Mouse (Mus musculus): ENCODE measurements around the gene Polh. TPM values are rescaled to one million over a fixed set of nuclear protein-coding genes. Genes with fewer than 3 reads are reported as not detected.
A peak's percentile ranks its signal among the peaks of the same experiment; 100 is the strongest.

Polh gene
- polyA plus RNA-seq, 1 experiment from 2014 or later: 10.7 TPM

DNA sequence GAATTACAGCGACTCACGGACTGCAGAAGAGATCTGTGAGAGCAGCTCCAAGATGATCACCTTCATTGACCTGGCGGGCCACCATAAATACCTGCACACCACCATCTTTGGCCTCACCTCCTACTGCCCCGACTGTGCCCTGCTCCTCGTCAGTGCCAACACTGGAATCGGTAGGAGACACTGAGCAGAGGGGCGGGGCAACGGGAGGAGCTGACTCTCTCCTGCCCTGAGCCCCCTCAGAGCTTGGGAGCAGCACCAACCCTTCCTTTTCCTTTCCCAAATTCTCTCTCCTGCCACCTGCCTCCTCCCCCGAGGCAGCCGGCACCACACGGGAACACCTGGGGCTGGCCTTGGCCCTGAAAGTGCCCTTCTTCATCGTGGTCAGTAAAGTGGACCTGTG lies 37.0 kb downstream of the Polh start:
- H3K4me3 ChIP-seq (ENCODE audit: low read depth, low read length): no peak overlapping the region
- DNase-seq (ENCODE audit: low spot score) (no peak), ATAC-seq (ENCODE audit: low FRiP score) (no peak)
- H3K9ac ChIP-seq (ENCODE audit: low read depth, low read length): no peak overlapping the region
- 0 out of 2 replicates have a peak, but pooled peaks cover 7% of the 10 kb centered on the region for H3K36me3 ChIP-seq (ENCODE audit: control insufficient read depth, insufficient read depth, low read length)
- no peaks in the 10 kb centered on the region for H3K9me3 ChIP-seq (ENCODE audit: control insufficient read depth, low read length)
- no peak overlapping the region for H3K4me2 ChIP-seq (replicated peaks; ENCODE audit: low read depth, low read length)
- no peak overlapping the region for H3K27ac ChIP-seq (ENCODE audit: low read depth, low read length)
- 92% methylated on average over 12 of the region's 12 CpGs for WGBS
- no peaks in the 10 kb centered on the region for H3K27me3 ChIP-seq (ENCODE audit: control insufficient read depth, insufficient read depth, low read length)
- H3K4me1 ChIP-seq (replicated peaks; ENCODE audit: control insufficient read depth, insufficient read depth, low read length): 0 out of 2 replicates have a peak, but pooled peaks cover 3% of the 10 kb centered on the region

DNA sequence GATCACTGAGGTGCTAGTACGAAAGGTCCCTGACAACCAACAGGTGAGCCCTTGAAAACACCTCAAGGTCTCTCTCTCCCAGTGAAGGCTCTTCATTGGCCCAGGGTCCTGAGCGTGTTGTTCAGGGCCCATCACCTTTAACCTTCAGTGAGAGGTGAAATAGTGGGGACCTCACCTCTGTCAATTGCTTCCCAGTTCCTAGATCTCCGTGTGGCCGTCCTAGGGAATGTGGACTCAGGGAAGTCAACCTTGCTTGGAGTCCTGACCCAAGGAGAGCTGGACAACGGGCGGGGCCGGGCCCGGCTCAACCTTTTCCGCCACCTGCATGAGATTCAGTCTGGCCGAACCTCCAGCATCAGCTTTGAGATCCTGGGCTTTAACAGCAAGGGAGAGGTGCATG lies 37.7 kb downstream of the Polh start:
- ATAC-seq (ENCODE audit: low FRiP score) (no peak), DNase-seq (ENCODE audit: low spot score) (no peak)
- Histone ChIP-seq H3K4me1 (replicated peaks; ENCODE audit: control insufficient read depth, insufficient read depth, low read length) (0 out of 2 replicates have a peak, but pooled peaks cover 3% of the 10 kb centered on the region), H3K27me3 (ENCODE audit: control insufficient read depth, insufficient read depth, low read length) (no peaks in the 10 kb centered on the region), H3K4me3 (ENCODE audit: low read depth, low read length) (no peak overlapping the region), H3K27ac (ENCODE audit: low read depth, low read length) (no peak overlapping the region), H3K4me2 (replicated peaks; ENCODE audit: low read depth, low read length) (no peak overlapping the region), H3K36me3 (ENCODE audit: control insufficient read depth, insufficient read depth, low read length) (0 out of 2 replicates have a peak, but pooled peaks cover 7% of the 10 kb centered on the region), H3K9ac (ENCODE audit: low read depth, low read length) (no peak overlapping the region), H3K9me3 (ENCODE audit: control insufficient read depth, low read length) (no peaks in the 10 kb centered on the region)
- WGBS: 94% methylated on average over 10 of the region's 10 CpGs

DNA sequence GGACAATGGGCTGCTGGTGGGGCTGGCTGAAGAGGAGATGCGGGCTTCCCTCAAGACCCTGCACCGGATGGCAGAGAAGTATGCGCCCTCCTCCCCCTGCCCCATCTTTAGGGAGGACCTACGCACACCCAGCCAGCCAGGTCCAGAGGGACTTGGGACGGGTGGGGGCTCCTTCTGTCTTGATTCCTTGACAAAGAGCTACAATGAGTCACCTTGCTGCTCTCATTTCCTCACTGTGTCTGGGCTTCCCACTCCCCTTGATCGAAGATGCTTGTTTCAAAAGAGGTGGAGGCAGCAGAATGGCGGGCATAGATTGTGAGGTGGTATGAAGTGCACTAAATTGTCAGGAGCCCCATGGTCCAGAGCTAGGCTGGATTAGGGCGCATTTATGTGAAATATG lies 38.1 kb downstream of the Polh start:
- 0 out of 2 replicates have a peak, but pooled peaks cover 7% of the 10 kb centered on the region for H3K36me3 ChIP-seq (ENCODE audit: control insufficient read depth, insufficient read depth, low read length)
- H3K4me2 ChIP-seq (replicated peaks; ENCODE audit: low read depth, low read length): no peak overlapping the region
- WGBS: 96% methylated on average over 8 of the region's 8 CpGs
- H3K9ac ChIP-seq (ENCODE audit: low read depth, low read length): no peak overlapping the region
- 0 out of 2 replicates have a peak, but pooled peaks cover 3% of the 10 kb centered on the region for H3K4me1 ChIP-seq (replicated peaks; ENCODE audit: control insufficient read depth, insufficient read depth, low read length)
- DNase-seq (ENCODE audit: low spot score) (no peak), ATAC-seq (ENCODE audit: low FRiP score) (no peak)
- no peak overlapping the region for H3K27ac ChIP-seq (ENCODE audit: low read depth, low read length)
- H3K27me3 ChIP-seq (ENCODE audit: control insufficient read depth, insufficient read depth, low read length): no peaks in the 10 kb centered on the region
- H3K9me3 ChIP-seq (ENCODE audit: control insufficient read depth, low read length): no peaks in the 10 kb centered on the region
- no peak overlapping the region for H3K4me3 ChIP-seq (ENCODE audit: low read depth, low read length)

DNA sequence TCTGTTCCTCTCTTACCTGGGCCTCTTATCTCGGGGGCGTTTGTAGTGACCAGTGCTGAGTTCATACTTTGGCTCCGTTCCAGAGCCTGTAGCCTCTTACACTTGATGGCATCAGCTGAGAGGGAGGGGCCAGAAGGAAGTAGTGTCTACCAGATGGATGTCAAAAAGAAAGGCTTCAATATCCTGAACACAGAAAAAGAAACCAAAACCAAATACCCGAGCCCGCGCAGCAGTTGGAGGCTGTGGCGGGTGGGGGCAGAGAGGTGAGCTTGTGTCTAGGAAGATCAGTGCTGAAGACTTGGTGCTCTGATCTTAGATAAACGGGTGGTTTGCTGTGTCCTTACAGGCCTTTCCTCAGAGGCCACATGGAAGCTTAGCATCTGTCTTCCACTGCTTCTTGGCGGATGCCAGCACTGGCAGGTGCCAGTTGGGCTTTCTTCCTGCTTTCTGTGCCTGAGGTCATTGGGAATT lies 39.5 kb downstream of the Polh start:
- Histone ChIP-seq H3K27me3 (ENCODE audit: control insufficient read depth, insufficient read depth, low read length) (no peaks in the 10 kb centered on the region), H3K27ac (ENCODE audit: low read depth, low read length) (no peak overlapping the region), H3K4me1 (replicated peaks; ENCODE audit: control insufficient read depth, insufficient read depth, low read length) (0 out of 2 replicates have a peak, but pooled peaks cover 3% of the 10 kb centered on the region), H3K4me2 (replicated peaks; ENCODE audit: low read depth, low read length) (no peak overlapping the region), H3K36me3 (ENCODE audit: control insufficient read depth, insufficient read depth, low read length) (0 out of 2 replicates have a peak, but pooled peaks cover 3% of the 10 kb centered on the region), H3K9ac (ENCODE audit: low read depth, low read length) (no peak overlapping the region), H3K9me3 (ENCODE audit: control insufficient read depth, low read length) (no peaks in the 10 kb centered on the region), H3K4me3 (ENCODE audit: low read depth, low read length) (no peak overlapping the region)
- 90% methylated on average over 9 of the region's 9 CpGs for WGBS
- ATAC-seq (ENCODE audit: low FRiP score): no peak
- no peak for DNase-seq (ENCODE audit: low spot score)

DNA sequence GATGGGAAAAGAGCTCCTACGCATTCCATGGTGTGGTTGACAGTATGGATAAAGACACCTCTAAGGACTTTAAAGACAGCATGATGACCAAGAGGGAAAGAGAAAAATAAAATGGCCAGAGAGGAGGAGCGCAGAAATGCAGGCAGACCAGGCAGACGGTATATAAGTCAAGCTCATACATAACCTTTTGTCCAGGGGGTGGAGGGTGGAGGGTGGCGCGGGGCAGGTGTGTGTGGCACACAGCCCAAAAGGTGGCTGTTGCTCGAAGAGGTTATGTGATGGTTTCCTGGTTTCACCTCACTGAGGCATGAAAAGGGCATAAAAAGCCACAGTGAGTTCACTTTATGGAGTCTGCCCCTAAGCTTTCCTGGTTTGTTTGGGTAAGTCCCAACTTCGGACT lies 39.9 kb downstream of the Polh start:
- H3K4me2 ChIP-seq (replicated peaks; ENCODE audit: low read depth, low read length): no peak overlapping the region
- WGBS: 94% methylated on average over 7 of the region's 7 CpGs
- H3K27me3 ChIP-seq (ENCODE audit: control insufficient read depth, insufficient read depth, low read length): no peaks in the 10 kb centered on the region
- H3K9me3 ChIP-seq (ENCODE audit: control insufficient read depth, low read length): no peaks in the 10 kb centered on the region
- H3K27ac ChIP-seq (ENCODE audit: low read depth, low read length): no peak overlapping the region
- H3K36me3 ChIP-seq (ENCODE audit: control insufficient read depth, insufficient read depth, low read length): 0 out of 2 replicates have a peak, but pooled peaks cover 3% of the 10 kb centered on the region
- 0 out of 2 replicates have a peak, but pooled peaks cover 3% of the 10 kb centered on the region for H3K4me1 ChIP-seq (replicated peaks; ENCODE audit: control insufficient read depth, insufficient read depth, low read length)
- H3K4me3 ChIP-seq (ENCODE audit: low read depth, low read length): no peak overlapping the region
- H3K9ac ChIP-seq (ENCODE audit: low read depth, low read length): no peak overlapping the region
- ATAC-seq (ENCODE audit: low FRiP score): no peak
- no peak for DNase-seq (ENCODE audit: low spot score)

DNA sequence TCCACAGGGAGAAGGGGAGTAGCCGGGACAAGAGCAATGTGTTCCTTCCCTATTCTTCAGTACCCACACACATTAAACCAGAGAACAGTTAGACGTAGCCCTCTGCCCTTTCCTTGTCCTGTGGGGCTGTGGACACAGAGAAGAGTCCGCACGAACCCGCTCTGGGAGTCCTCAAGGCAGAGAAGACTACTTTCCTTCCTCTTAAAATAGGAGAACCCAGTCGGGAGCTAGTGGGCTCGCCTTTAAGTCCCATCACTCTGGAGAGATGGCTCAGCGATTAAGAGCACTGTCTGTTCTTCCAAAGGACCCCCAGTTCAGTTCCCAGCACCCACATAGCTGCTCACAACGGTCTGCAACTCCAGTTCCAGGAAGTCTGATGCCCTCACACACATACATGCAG lies 40.7 kb downstream of the Polh start:
- Histone ChIP-seq H3K9ac (ENCODE audit: low read depth, low read length) (peak overlapping the region; percentile 79), H3K27ac (ENCODE audit: low read depth, low read length) (no peak overlapping the region), H3K4me3 (ENCODE audit: low read depth, low read length) (peak overlapping the region; percentile 71), H3K4me1 (replicated peaks; ENCODE audit: control insufficient read depth, insufficient read depth, low read length) (0 out of 2 replicates have a peak, but pooled peaks cover 3% of the 10 kb centered on the region), H3K4me2 (replicated peaks; ENCODE audit: low read depth, low read length) (peak overlapping the region; percentile 42), H3K36me3 (ENCODE audit: control insufficient read depth, insufficient read depth, low read length) (0 out of 2 replicates have a peak, but pooled peaks cover 3% of the 10 kb centered on the region), H3K9me3 (ENCODE audit: control insufficient read depth, low read length) (no peaks in the 10 kb centered on the region), H3K27me3 (ENCODE audit: control insufficient read depth, insufficient read depth, low read length) (no peaks in the 10 kb centered on the region)
- no peak for ATAC-seq (ENCODE audit: low FRiP score)
- 49% methylated on average over 9 of the region's 9 CpGs for WGBS
- no peak for DNase-seq (ENCODE audit: low spot score)

DNA sequence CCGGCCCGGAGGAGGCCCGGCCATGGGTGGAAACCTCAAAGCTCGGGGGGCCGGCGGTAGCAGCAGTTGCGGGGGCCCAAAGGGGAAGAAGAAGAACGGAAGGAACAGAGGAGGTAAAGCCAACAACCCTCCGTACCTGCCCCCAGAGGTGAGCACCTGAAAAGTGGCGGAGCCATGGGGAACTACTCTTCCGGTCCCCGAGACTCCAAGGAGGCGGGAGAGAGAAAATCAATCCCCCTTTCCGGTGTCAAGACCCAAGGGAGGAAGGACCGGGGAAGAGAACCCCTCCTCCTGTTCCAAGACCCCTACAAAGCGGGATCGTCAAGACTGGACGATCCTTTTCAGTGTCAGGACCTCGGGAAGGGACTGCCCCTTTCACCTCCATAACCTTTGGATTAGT lies 41.3 kb downstream of the Polh start:
- DNase-seq (ENCODE audit: low spot score) (peak; percentile 70), ATAC-seq (ENCODE audit: low FRiP score) (peak; percentile 43)
- H3K9ac ChIP-seq (ENCODE audit: low read depth, low read length): peak overlapping the region; percentile 79
- peak overlapping the region; percentile 42 for H3K4me2 ChIP-seq (replicated peaks; ENCODE audit: low read depth, low read length)
- H3K27ac ChIP-seq (ENCODE audit: low read depth, low read length): peak overlapping the region; percentile 48; the same call in 1 of the 2 replicates
- H3K36me3 ChIP-seq (ENCODE audit: control insufficient read depth, insufficient read depth, low read length): 0 out of 2 replicates have a peak, but pooled peaks cover 2% of the 10 kb centered on the region
- H3K4me1 ChIP-seq (replicated peaks; ENCODE audit: control insufficient read depth, insufficient read depth, low read length): 0 out of 2 replicates have a peak, but pooled peaks cover 3% of the 10 kb centered on the region
- H3K27me3 ChIP-seq (ENCODE audit: control insufficient read depth, insufficient read depth, low read length): no peaks in the 10 kb centered on the region
- WGBS: 2% methylated on average over 19 of the region's 19 CpGs
- H3K4me3 ChIP-seq (ENCODE audit: low read depth, low read length): peak overlapping the region; percentile 71
- no peaks in the 10 kb centered on the region for H3K9me3 ChIP-seq (ENCODE audit: control insufficient read depth, low read length)

DNA sequence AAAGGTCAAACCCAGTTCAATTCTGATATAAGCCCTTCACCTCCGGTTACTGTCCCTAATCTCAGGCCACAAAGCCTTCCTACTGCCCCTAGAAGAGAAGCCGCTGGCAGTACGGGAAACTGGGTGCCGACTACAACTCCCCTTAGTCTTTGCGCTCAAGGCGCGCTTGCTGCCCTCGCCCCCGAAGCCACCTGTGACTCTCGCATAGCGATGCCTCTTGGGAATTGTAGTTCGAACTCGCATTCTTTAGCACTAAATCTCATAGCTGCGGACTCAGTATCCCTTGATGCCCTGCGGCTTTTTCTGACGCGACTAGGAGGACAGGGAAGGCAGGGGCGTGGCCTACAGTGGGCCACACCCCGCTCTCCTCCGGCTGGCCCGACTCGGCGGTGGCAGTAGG lies 41.8 kb downstream of the Polh start, which contains the start of gene Gtpbp2:
TSS of gene Gtpbp2 (plus strand) at position 347 of the 400 bp plus-strand sequence.
- Histone ChIP-seq H3K4me1 (replicated peaks; ENCODE audit: control insufficient read depth, insufficient read depth, low read length) (0 out of 2 replicates have a peak, but pooled peaks cover 3% of the 10 kb centered on the region), H3K27ac (ENCODE audit: low read depth, low read length) (peak within 1 kb of the TSS; percentile 56), H3K36me3 (ENCODE audit: control insufficient read depth, insufficient read depth, low read length) (no peaks in the 10 kb centered on the region), H3K9ac (ENCODE audit: low read depth, low read length) (peak within 1 kb of the TSS; percentile 79), H3K4me2 (replicated peaks; ENCODE audit: low read depth, low read length) (peak within 1 kb of the TSS; percentile 71), H3K9me3 (ENCODE audit: control insufficient read depth, low read length) (no peaks in the 10 kb centered on the region), H3K4me3 (ENCODE audit: low read depth, low read length) (peak within 1 kb of the TSS; percentile 71), H3K27me3 (ENCODE audit: control insufficient read depth, insufficient read depth, low read length) (no peaks in the 10 kb centered on the region)
- DNase-seq (ENCODE audit: low spot score) (peak; percentile 99), ATAC-seq (ENCODE audit: low FRiP score) (peak; percentile 97)
- under 1% methylated on average over 23 of the region's 23 CpGs for WGBS

DNA sequence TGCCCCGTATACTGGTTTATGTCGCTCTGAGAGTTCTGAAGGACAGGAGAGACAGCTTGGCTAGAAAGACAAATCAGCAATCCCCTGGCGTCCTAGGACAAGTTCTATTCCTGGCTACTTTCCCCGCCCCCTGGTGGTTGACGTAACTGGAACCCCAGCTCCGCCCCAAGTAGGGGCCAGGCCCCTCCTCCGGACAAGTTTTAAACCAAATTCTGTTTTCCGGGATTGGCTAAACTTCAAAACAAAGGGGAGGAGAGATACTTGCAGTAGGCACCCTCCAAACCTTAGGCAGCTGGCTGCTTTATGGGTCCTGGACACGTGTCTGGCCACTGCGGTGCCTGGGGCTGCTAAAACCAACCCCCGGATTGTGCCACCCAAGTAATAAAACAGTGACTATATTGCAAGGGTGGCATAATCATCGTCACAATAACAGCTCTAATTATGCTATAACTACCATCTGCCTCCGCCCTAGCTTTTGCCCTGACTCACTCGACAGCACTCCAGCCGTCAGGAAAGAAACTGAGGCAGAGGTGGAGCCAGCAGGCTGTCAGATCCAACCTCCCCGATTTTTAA lies 42.3 kb downstream of the Polh start:
- no peaks in the 10 kb centered on the region for H3K9me3 ChIP-seq (ENCODE audit: control insufficient read depth, low read length)
- no peaks in the 10 kb centered on the region for H3K36me3 ChIP-seq (ENCODE audit: control insufficient read depth, insufficient read depth, low read length)
- peak; percentile 71 for ATAC-seq (ENCODE audit: low FRiP score)
- WGBS: under 1% methylated on average over 16 of the region's 16 CpGs
- H3K9ac ChIP-seq (ENCODE audit: low read depth, low read length): peak overlapping the region; percentile 55
- H3K4me3 ChIP-seq (ENCODE audit: low read depth, low read length): peak overlapping the region; percentile 71
- H3K4me1 ChIP-seq (replicated peaks; ENCODE audit: control insufficient read depth, insufficient read depth, low read length): 0 out of 2 replicates have a peak, but pooled peaks cover 3% of the 10 kb centered on the region
- DNase-seq (ENCODE audit: low spot score): peak; percentile 90
- H3K4me2 ChIP-seq (replicated peaks; ENCODE audit: low read depth, low read length): peak overlapping the region; percentile 71
- H3K27me3 ChIP-seq (ENCODE audit: control insufficient read depth, insufficient read depth, low read length): no peaks in the 10 kb centered on the region
- peak overlapping the region; percentile 56 for H3K27ac ChIP-seq (ENCODE audit: low read depth, low read length)

Measured in hindbrain, embryonic 11.5 days (tissue).